Mouse (Mus musculus) kidney, embryonic 16.5 days (tissue): Measurements from ENCODE around the gene Lpcat1. TPM values are rescaled to one million over a fixed set of nuclear protein-coding genes. Genes with fewer than 3 reads are reported as not detected.

Source experiments
- ATAC-seq: fragments of 200-750 bp; cut with Nextera tagmentation; 2 replicates; pipeline ENCODE4 v1.8.0; 2017; ENCODE audit warnings: moderate TSS enrichment; ENCODE audit not compliant: low FRiP score, low TSS enrichment
- H3K27ac ChIP-seq: fragments of 300-500 bp; sonication (generic); 2 replicates; pipeline ENCODE4 v1.5.1; 2014; ENCODE audit warnings: low read length
- H3K27me3 ChIP-seq: fragments of 300-500 bp; sonication (generic); 2 replicates; pipeline ENCODE4 v1.6.1; 2014; ENCODE audit warnings: low read length, control low read depth, mixed read lengths; ENCODE audit not compliant: insufficient read depth
- H3K36me3 ChIP-seq: fragments of 300-500 bp; sonication (generic); 2 replicates; pipeline ENCODE4 v1.6.1; 2014; ENCODE audit warnings: low read length, control low read depth, mixed read lengths; ENCODE audit not compliant: insufficient read depth
- H3K4me1 ChIP-seq: fragments of 300-500 bp; sonication (generic); 2 replicates; pipeline ENCODE4 v1.6.1; 2014; ENCODE audit warnings: low read length, control low read depth, mixed read lengths; ENCODE audit not compliant: insufficient read depth
- H3K4me2 ChIP-seq: fragments of 300-500 bp; sonication (generic); replicated peaks from 2 replicates; pipeline ENCODE4 v1.6.1; 2014; ENCODE audit warnings: low read depth, low read length
- H3K4me3 ChIP-seq: fragments of 300-500 bp; sonication (generic); 2 replicates; pipeline ENCODE4 v1.5.1; 2014; ENCODE audit warnings: mild to moderate bottlenecking, low read length
- H3K9ac ChIP-seq: fragments of 300-500 bp; sonication (generic); replicated peaks from 2 replicates; pipeline ENCODE4 v1.6.1; 2014; ENCODE audit warnings: low read length
- H3K9me3 ChIP-seq: fragments of 300-500 bp; sonication (generic); 2 replicates; pipeline ENCODE4 v1.6.1; 2016; ENCODE audit warnings: low read length, control low read depth
- WGBS: fragments of 180-500 bp; shearing (Covaris S2); extraction: QIAGEN DNeasy Blood & Tissue Kit; methylation state at CpG from one replicate; pipeline ENCODE4 v1.1.7; 2014; 5-methylcytosine and 5-hydroxymethylcytosine counted together
- polyA plus RNA-seq: library from polyadenylated mRNA; unstranded; fragments of >200 nt; fragmentation: Nextera tagmentation; extraction: Ambion mirVana; gene quantifications from 2 replicates; pipeline ENCODE4 v1.2.1, GENCODE M21; 2015

Lpcat1 gene
- polyA plus RNA-seq, 1 experiment from 2014 or later = 31.1 TPM

DNA sequence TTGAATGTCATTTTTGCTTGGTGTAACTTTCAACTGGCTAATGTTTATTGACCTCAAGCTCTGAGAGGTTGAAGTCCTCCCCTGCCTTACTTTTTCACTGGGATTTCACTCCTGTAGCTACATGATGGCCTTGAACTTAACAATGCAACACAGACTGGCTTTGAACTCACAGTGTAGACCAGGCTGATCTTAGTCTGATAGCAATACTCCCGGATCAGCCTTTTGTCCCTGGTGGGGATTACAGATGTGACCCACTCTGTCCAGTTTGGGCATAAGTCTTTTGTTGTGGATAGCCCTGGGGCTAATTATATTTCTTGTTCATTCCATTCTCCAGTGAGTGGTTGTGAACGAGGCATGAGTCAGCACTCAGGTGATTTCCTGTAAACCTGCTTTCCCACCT, 9.3 kb upstream of the Lpcat1 start:
- no peak for ATAC-seq
- Histone ChIP-seq H3K4me1 (no peaks in the 10 kb centered on the region), H3K9me3 (no peaks in the 10 kb centered on the region), H3K4me3 (no peak overlapping the region), H3K36me3 (no peaks in the 10 kb centered on the region), H3K27ac (no peak overlapping the region), H3K27me3 (no peaks in the 10 kb centered on the region), H3K4me2 (no peak overlapping the region), H3K9ac (no peak overlapping the region)
- WGBS = 70% methylated on average over 2 of the region's 2 CpGs

DNA sequence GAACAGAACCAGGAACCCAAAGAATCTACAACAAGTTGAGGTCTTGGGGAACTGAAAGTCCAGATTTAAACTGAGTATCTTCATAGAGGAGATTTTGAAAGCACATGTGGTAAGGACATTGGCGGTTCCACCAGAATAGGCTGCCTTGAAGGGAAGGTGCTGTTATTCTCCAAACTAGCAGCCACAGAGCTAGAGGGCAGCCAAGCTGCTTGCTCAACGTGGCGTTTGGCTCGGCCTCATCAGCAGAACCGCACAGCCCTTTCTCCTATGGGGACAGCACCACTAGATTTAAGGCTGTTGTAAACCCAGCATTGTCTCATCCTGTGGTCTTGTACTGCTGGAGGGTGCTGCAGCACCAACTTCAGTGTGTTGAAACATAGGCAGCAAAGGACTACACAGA, 8.3 kb upstream of the Lpcat1 start:
- Histone ChIP-seq H3K9ac (no peak overlapping the region), H3K4me3 (no peak overlapping the region), H3K27me3 (no peaks in the 10 kb centered on the region), H3K9me3 (no peaks in the 10 kb centered on the region), H3K4me1 (no peaks in the 10 kb centered on the region), H3K27ac (no peak overlapping the region), H3K36me3 (no peaks in the 10 kb centered on the region), H3K4me2 (no peak overlapping the region)
- ATAC-seq = no peak
- WGBS = 66% methylated on average over 5 of the region's 5 CpGs

DNA sequence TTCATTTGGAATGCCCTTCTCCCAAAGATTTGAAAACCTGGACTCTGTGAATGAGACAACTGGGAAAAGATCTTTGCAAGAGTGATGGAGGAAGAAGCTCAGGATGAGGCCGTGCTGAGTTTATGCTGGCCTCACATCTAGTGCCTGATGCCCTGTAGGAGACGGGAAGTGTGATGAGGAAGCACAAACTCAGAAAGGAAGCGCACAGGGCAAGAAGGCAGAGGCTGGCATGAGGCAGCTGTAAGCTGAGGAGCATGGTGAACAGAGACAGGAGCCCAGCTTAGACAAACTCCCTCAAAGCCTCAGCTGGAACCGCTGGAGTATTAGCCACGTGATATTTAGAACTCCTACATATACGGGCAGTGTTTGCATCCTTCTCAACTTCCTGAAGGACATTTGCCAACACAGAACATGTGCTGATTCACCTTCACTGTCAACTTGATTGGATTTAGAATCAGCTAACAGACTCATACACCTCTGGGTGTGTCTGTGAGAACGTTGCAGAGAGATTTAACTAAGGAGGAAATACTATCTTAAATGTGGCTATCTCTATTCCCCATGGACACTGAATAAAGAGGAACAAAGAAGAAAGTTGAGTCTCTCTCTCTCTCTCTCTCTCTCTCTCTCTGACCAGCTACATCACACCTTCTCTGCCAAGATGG, 7.7 kb upstream of the Lpcat1 start:
- no peaks in the 10 kb centered on the region for H3K36me3 ChIP-seq
- no peak overlapping the region for H3K27ac ChIP-seq
- no peak overlapping the region for H3K4me2 ChIP-seq
- WGBS = 63% methylated on average over 7 of the region's 7 CpGs
- H3K9ac ChIP-seq = no peak overlapping the region
- no peak for ATAC-seq
- no peaks in the 10 kb centered on the region for H3K9me3 ChIP-seq
- H3K4me3 ChIP-seq = no peak overlapping the region
- no peaks in the 10 kb centered on the region for H3K4me1 ChIP-seq
- H3K27me3 ChIP-seq = no peaks in the 10 kb centered on the region

DNA sequence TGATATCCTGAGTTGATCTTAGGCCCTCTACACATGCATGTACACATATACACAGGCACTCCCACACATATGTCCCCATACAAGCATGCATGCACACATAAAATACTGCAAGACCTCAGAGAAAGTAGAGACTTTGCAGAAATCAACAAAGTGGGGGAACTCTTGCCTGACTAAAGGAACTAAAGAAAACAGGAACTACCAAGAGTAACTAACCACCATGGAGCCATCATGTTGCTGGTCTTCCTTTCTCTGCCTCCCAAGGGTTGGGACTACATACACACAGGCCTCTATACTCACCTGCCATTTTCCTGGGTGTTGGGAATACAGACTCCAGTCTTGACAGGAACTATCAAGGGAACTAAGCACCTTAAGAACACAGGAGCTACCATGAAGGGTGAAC, 5.4 kb upstream of the Lpcat1 start:
- H3K4me1 ChIP-seq = no peaks in the 10 kb centered on the region
- no peaks in the 10 kb centered on the region for H3K9me3 ChIP-seq
- H3K9ac ChIP-seq = no peak overlapping the region
- ATAC-seq = no peak
- no peak overlapping the region for H3K27ac ChIP-seq
- no peaks in the 10 kb centered on the region for H3K27me3 ChIP-seq
- H3K4me2 ChIP-seq = no peak overlapping the region
- no peak overlapping the region for H3K4me3 ChIP-seq
- no peaks in the 10 kb centered on the region for H3K36me3 ChIP-seq

DNA sequence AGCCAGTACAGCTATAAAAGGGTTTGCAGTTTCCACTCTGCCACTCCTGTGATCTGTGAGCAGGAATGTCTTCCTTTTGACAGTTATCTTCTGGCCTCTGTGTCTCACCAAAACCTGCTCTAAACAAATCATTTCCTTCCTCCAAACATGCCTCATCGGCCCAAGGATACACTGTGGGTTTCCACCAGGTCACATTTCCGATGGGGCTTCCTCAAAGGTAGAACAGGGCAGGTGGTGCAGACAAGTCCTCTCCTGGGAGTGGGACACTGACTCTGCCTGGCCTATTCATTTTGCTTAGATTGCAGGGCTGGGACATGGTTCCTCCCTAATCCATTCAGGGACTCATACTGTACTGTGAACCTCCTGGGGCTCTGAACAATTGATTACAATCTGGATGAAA, 1.8 kb upstream of the Lpcat1 start:
- Histone ChIP-seq H3K4me1 (peaks cover 22% of the 10 kb centered on the region), H3K9ac (no peak overlapping the region), H3K27ac (no peak overlapping the region), H3K4me3 (no peak overlapping the region), H3K36me3 (no peaks in the 10 kb centered on the region), H3K9me3 (no peaks in the 10 kb centered on the region), H3K27me3 (no peaks in the 10 kb centered on the region), H3K4me2 (no peak overlapping the region)
- 63% methylated on average over 2 of the region's 2 CpGs for WGBS
- no peak for ATAC-seq

DNA sequence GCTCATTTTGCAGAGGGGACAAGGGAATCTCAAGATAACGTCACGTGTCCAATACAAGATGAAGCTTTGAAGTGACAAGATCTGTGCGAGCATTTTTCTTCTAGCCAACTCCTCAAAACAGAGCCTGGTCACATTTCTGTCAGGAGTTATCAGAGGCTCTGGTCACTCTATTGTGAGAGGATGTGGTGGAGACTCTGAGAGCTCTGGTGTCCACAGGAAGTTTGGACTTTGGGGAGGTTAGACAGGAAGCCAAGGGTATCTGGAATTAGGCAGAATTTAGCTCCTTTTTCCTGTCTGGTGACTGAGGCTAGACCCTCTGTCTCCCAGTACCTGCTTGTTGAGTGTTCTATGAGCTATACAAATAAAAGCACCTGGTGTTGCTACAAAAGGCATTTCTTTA, 586 bp upstream of the Lpcat1 start:
- no peaks in the 10 kb centered on the region for H3K36me3 ChIP-seq
- no peak overlapping the region for H3K4me2 ChIP-seq
- no peak for ATAC-seq
- H3K9me3 ChIP-seq = no peaks in the 10 kb centered on the region
- H3K4me1 ChIP-seq = peaks cover 26% of the 10 kb centered on the region
- 88% methylated on average over 3 of the region's 3 CpGs for WGBS
- no peak overlapping the region for H3K4me3 ChIP-seq
- no peak overlapping the region for H3K9ac ChIP-seq
- H3K27ac ChIP-seq = no peak overlapping the region
- no peaks in the 10 kb centered on the region for H3K27me3 ChIP-seq

DNA sequence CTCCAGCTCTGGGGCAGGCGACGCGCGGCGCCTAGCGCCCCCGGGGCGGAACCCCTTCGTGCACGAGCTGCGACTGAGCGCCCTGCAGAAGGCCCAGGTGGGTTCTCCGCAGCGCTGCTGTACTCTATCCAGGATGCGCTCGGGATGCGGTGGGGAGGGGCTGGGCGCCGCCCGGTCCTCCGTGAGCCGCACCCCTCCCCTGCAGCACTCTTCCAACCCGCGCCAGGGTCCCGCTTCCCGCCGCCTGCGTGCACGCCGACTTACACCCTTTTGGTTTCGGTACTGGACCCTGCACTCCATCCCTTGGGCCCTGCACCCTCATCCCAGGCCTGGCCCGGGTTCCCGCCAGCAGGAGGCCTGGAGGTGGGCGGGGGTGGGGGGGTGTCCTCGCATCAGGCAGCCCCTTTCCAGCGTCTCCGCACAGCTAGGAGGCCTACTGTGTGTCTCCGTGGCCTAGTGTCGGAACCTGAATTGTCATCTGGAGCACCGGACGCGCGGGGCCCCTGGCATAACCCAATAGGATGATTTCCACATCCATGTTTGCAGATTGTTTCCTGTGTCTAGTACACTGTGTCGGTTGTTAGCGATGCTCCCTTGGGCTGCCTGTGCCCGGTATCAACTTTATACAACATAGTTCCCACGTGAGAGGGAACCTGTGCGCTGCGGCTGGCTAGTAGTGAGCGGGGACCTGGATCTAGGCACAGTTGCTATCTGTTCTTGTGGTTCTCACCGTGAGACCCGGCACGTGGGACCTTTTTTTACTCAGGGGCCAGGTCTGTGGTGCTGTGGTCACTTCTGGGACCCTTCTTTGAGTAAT, 632 bp downstream of the Lpcat1 start:
- Histone ChIP-seq H3K9ac (peak overlapping the region; percentile 91), H3K9me3 (no peaks in the 10 kb centered on the region), H3K4me3 (peak overlapping the region; percentile 84), H3K27ac (peak overlapping the region; percentile 92), H3K36me3 (no peaks in the 10 kb centered on the region), H3K27me3 (no peaks in the 10 kb centered on the region), H3K4me2 (peak overlapping the region; percentile 96), H3K4me1 (peaks cover 26% of the 10 kb centered on the region)
- WGBS = under 1% methylated on average over 52 of the region's 53 CpGs
- ATAC-seq = peak; percentile 88

DNA sequence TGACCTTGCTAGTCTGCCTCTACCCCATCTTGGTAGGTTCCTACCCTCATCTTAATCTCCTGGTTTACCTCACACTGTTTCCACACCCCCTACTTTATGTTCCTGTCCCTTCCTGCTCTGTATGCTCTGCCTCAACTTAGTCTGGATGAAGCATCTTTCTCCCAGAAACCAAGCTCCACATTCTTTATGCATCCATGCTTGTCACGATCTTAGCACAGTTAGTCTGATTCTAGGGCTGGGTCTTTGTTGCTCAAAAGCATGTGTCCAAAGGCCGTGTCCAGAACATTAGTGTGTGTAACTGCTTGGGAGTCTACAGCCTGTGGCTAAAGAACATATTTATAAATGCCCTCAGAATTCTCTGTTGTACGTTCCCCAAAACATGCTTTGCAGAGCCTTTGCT, 1.8 kb downstream of the Lpcat1 start:
- Histone ChIP-seq H3K27me3 (no peaks in the 10 kb centered on the region), H3K36me3 (0 out of 2 replicates have a peak, but pooled peaks cover 1% of the 10 kb centered on the region), H3K9ac (0 out of 2 replicates have a peak overlapping the region, but pooled peaks have one; percentile 91), H3K4me3 (peak overlapping the region; percentile 84), H3K4me2 (peak overlapping the region; percentile 96), H3K9me3 (no peaks in the 10 kb centered on the region), H3K27ac (no peak overlapping the region), H3K4me1 (peaks cover 26% of the 10 kb centered on the region)
- 61% methylated on average over 3 of the region's 3 CpGs for WGBS
- no peak for ATAC-seq

DNA sequence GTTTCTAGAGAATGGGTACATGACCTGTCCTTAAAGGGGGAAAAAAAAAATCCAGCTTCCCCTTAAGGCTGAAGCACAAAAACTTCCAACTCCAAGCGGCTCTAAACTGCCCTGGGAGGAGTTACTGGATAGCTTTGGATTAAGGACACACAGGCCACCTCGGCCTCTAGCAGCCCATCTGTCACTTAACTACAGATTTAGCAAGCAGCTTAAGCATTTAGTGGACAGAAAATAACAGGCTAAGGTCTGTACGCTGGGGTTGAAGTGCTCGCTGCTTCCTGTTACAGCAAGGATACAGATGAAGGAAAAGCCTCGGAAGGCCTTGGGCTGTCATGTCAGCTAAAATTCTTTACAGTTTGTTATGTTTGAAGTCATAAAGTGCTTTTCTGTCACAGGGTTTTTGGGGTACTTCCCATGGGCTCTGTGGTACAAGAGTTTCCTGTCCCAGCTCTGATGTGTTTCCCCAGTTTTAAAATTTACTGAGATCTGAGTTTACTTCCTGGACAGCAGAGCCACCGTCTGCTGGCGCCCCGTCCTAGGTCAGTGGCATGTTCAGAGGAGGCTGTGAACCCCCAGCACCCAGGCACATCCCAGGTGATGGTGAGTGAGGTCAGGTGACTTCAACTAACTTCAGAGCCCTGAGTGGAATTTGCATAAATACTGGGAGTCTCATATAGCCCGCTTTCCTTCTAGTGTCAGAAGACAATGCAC, 2.4 kb downstream of the Lpcat1 start:
- Histone ChIP-seq H3K4me1 (peaks cover 26% of the 10 kb centered on the region), H3K36me3 (0 out of 2 replicates have a peak, but pooled peaks cover 3% of the 10 kb centered on the region), H3K9ac (peak overlapping the region; percentile 44; the same call in 1 of the 2 replicates), H3K4me2 (peak overlapping the region; percentile 96; the same call in 1 of the 2 replicates), H3K9me3 (no peaks in the 10 kb centered on the region), H3K27me3 (no peaks in the 10 kb centered on the region), H3K4me3 (no peak overlapping the region; the same call in 1 of the 2 replicates), H3K27ac (no peak overlapping the region)
- no peak for ATAC-seq
- WGBS = 49% methylated on average over 9 of the region's 9 CpGs
